In genomic region chr15:79025687-79026308, GRCm38 (mm10) we compare ENCODE assay signal across 9 mouse cellular contexts. TPM values are rescaled to one million over a fixed set of nuclear protein-coding genes. Genes with fewer than 3 reads are reported as not detected.
DNase-seq lines count a peak whose midpoint lies in the region; ATAC-seq lines count a peak whose summit lies in the region.
"Had no signal": no experiment of that assay in that cellular context is flagged by ENCODE, and none has a peak within 500 bp of the region (broad histone marks: within the 10 kb centered on the region; RNA-seq: fewer than 3 reads in every experiment).

No protein-coding gene starts in this region.

- peak overlapping the region; percentile 92 for H3K4me2 ChIP-seq in intestine, embryonic 14.5 days (ENCODE audit: low read length)
- H3K4me2 ChIP-seq in liver, embryonic 15.5 days: peak overlapping the region; percentile 20

- H3K4me1 ChIP-seq in embryonic facial prominence, embryonic 10.5 days: peaks cover 68% of the 10 kb centered on the region
- peaks cover 33% of the 10 kb centered on the region for H3K4me1 ChIP-seq in intestine, embryonic 14.5 days (replicated peaks; ENCODE audit: control insufficient read depth, insufficient read depth, low read length)
- peaks cover 51% of the 10 kb centered on the region for H3K4me1 ChIP-seq in liver, embryonic 15.5 days (replicated peaks)

- 10% methylated on average over 17 of the region's 18 CpGs for WGBS in embryonic facial prominence, embryonic 10.5 days
- 12% methylated on average over 18 of the region's 18 CpGs for WGBS in intestine, embryonic 14.5 days
- WGBS in liver, embryonic 15.5 days (ENCODE audit: insufficient replicate concordance): 25% methylated on average over 18 of the region's 18 CpGs

- H3K27ac ChIP-seq in embryonic facial prominence, embryonic 10.5 days (replicated peaks): peak overlapping the region; percentile 63
- H3K27ac ChIP-seq in intestine, embryonic 14.5 days (ENCODE audit: low read depth): no peak overlapping the region
- H3K27ac ChIP-seq in liver, embryonic 15.5 days (replicated peaks): peak overlapping the region; percentile 72

- H3K9me3 ChIP-seq in embryonic facial prominence, embryonic 10.5 days: no peaks in the 10 kb centered on the region
- H3K9me3 ChIP-seq in intestine, embryonic 14.5 days (ENCODE audit: control insufficient read depth, low read length): no peaks in the 10 kb centered on the region
- no peaks in the 10 kb centered on the region for H3K9me3 ChIP-seq in liver, embryonic 15.5 days (replicated peaks)

- H3K9ac ChIP-seq in intestine, embryonic 14.5 days (ENCODE audit: low read length): peak overlapping the region; percentile 31; the same call in 1 of the 2 replicates
- no peak overlapping the region for H3K9ac ChIP-seq in liver, embryonic 15.5 days

- H3K27me3 ChIP-seq in embryonic facial prominence, embryonic 10.5 days (replicated peaks; ENCODE audit: low read depth, poor library complexity, severe bottlenecking): peaks cover 32% of the 10 kb centered on the region
- no peaks in the 10 kb centered on the region for H3K27me3 ChIP-seq in intestine, embryonic 14.5 days (replicated peaks; ENCODE audit: control insufficient read depth, insufficient read depth, low read length)
- peaks cover 71% of the 10 kb centered on the region for H3K27me3 ChIP-seq in liver, embryonic 15.5 days

- DNase-seq in cerebellum, postnatal 25 days: peak; percentile 39 to 56
- DNase-seq in cerebellum, adult 11 months: no peak
- no peak for DNase-seq in embryonic facial prominence, embryonic 10.5 days (ENCODE audit: low spot score)
- no peak for DNase-seq in intestine, embryonic 14.5 days (ENCODE audit: low spot score)
- DNase-seq in adrenal gland, postnatal 4 days (ENCODE audit: low spot score in 2 of 2): no peak
- no peak for DNase-seq in layer of hippocampus, adult 9-11 months

- ATAC-seq in intestine, embryonic 14.5 days (replicated peaks; ENCODE audit: low FRiP score, low TSS enrichment, low read depth): no peak
- ATAC-seq in liver, embryonic 15.5 days (ENCODE audit: insufficient read depth): no peak
- ATAC-seq in CD4-positive, CD25-positive, alpha-beta regulatory T cell, adult 4 months: no peak

- H3K36me3 ChIP-seq in embryonic facial prominence, embryonic 10.5 days (replicated peaks): no peaks in the 10 kb centered on the region
- no peaks in the 10 kb centered on the region for H3K36me3 ChIP-seq in intestine, embryonic 14.5 days (ENCODE audit: control insufficient read depth, insufficient read depth, low read length)
- H3K36me3 ChIP-seq in liver, embryonic 15.5 days (replicated peaks): no peaks in the 10 kb centered on the region

- H3K4me3 ChIP-seq in embryonic facial prominence, embryonic 10.5 days: peak overlapping the region; percentile 44
- H3K4me3 ChIP-seq in intestine, embryonic 14.5 days (ENCODE audit: low read depth, low read length): peak overlapping the region; percentile 11; the same call in 1 of the 2 replicates
- H3K4me3 ChIP-seq in liver, embryonic 15.5 days (replicated peaks): no peak overlapping the region

RNA-seq across cellular contexts. Expression of gene H1f0, which starts 2.5 kb away (rescaled TPM):
- 371 and 392 TPM in 2 replicates for polyA plus RNA-seq in embryonic facial prominence, embryonic 10.5 days (2016; fragmentation: Nextera tagmentation; extraction: Ambion mirVana)
- polyA plus RNA-seq in intestine, embryonic 14.5 days (2014; fragmentation: Nextera tagmentation; extraction: Ambion mirVana): 160 and 192 TPM in 2 replicates
- polyA plus RNA-seq in liver, embryonic 15.5 days (2015; fragmentation: Nextera tagmentation; extraction: Ambion mirVana): 118 and 121 TPM in 2 replicates
- 100 to 1,000 TPM; 361 to 374 TPM for total RNA-seq in adrenal gland, postnatal 4 days (2021)
- 10 to 100 TPM; 20.7 to 33.3 TPM for polyA plus RNA-seq in CD4-positive, CD25-positive, alpha-beta regulatory T cell, adult 4 months (2017; shearing (Covaris generic))

RNA-seq across cellular contexts. Expression of gene Galr3, which starts 15.9 kb away (rescaled TPM):
- polyA plus RNA-seq in embryonic facial prominence, embryonic 10.5 days (2016; fragmentation: Nextera tagmentation; extraction: Ambion mirVana): not detected in 2 replicates
- polyA plus RNA-seq in intestine, embryonic 14.5 days (2014; fragmentation: Nextera tagmentation; extraction: Ambion mirVana): 1.0 and 1.1 TPM in 2 replicates
- 0.17 TPM in 1 of 2 replicates, not detected in the other for polyA plus RNA-seq in liver, embryonic 15.5 days (2015; fragmentation: Nextera tagmentation; extraction: Ambion mirVana)
- 1 to 10 TPM in 1 of 2 experiments, under 1 TPM in 1; 0.65 to 1.1 TPM for total RNA-seq in adrenal gland, postnatal 4 days (2021)
- polyA plus RNA-seq in CD4-positive, CD25-positive, alpha-beta regulatory T cell, adult 4 months (2017; shearing (Covaris generic)): not detected
- polyA plus RNA-seq: C2C12 had no signal

RNA-seq across cellular contexts. Expression of gene Ankrd54, which starts 36.9 kb away (rescaled TPM):
- polyA plus RNA-seq in embryonic facial prominence, embryonic 10.5 days (2016; fragmentation: Nextera tagmentation; extraction: Ambion mirVana): 57.7 and 61.8 TPM in 2 replicates
- 49.4 and 50.0 TPM in 2 replicates for polyA plus RNA-seq in intestine, embryonic 14.5 days (2014; fragmentation: Nextera tagmentation; extraction: Ambion mirVana)
- 47.9 and 55.1 TPM in 2 replicates for polyA plus RNA-seq in liver, embryonic 15.5 days (2015; fragmentation: Nextera tagmentation; extraction: Ambion mirVana)
- total RNA-seq in adrenal gland, postnatal 4 days (2021): 10 to 100 TPM; 23.8 to 29.7 TPM
- polyA plus RNA-seq in CD4-positive, CD25-positive, alpha-beta regulatory T cell, adult 4 months (2017; shearing (Covaris generic)): 1 to 10 TPM; 3.5 to 9.6 TPM

RNA-seq across cellular contexts. Expression of gene Eif3l, which starts 49.2 kb away (rescaled TPM):
- 280 and 287 TPM in 2 replicates for polyA plus RNA-seq in embryonic facial prominence, embryonic 10.5 days (2016; fragmentation: Nextera tagmentation; extraction: Ambion mirVana)
- 244 and 264 TPM in 2 replicates for polyA plus RNA-seq in intestine, embryonic 14.5 days (2014; fragmentation: Nextera tagmentation; extraction: Ambion mirVana)
- polyA plus RNA-seq in liver, embryonic 15.5 days (2015; fragmentation: Nextera tagmentation; extraction: Ambion mirVana): 116 and 117 TPM in 2 replicates
- total RNA-seq in adrenal gland, postnatal 4 days (2021): 100 to 1,000 TPM; 158 to 162 TPM
- polyA plus RNA-seq in CD4-positive, CD25-positive, alpha-beta regulatory T cell, adult 4 months (2017; shearing (Covaris generic)): 100 to 1,000 TPM; 224 to 263 TPM

Comparison
In these comparisons a context has a peak if more than half of its experiments do, and no peak if none do; other contexts are left out.
1. DNase-seq: peak in cerebellum, postnatal 25 days (2 of 2); none in cerebellum, adult 11 months (single experiment), embryonic facial prominence, embryonic 10.5 days (single experiment), intestine, embryonic 14.5 days (single experiment), adrenal gland, postnatal 4 days (0 of 2) and layer of hippocampus, adult 9-11 months (single experiment).